Mouse (Mus musculus): ENCODE results near the gene Asb1. TPM values are rescaled to one million over a fixed set of nuclear protein-coding genes. Genes with fewer than 3 reads are reported as not detected.

Asb1 gene
- polyA plus RNA-seq (2017; shearing (Covaris generic)): 10 to 100 TPM in 1 of 2 experiments, 1 to 10 TPM in 1; 6.1 to 10.9 TPM

DNA sequence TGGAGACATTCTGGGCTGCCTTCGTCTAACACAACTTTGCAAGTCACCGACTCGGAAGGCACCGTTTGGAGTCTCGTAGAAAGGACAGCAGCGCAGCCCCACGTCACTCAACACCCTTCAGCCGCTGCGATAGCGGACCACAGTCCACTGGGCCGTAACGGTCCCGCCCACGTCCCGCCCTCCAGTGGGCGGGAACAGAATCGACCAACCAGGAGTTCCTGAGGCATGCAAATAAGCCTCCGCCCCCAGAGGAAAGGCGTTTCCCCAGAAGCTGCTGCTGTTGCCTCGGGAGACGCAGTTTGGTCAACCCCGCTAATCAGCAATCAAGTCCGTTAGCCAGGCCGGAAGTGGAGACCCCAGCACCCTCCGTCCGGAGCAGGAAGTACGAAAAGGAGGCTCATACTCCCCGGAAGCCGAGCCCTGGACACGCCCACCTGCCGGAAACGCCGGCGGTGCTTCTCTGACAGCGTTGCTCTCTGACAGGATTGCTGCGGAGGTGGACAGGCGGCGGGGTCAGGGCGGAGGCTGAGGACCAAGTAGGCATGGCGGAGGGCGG is at the start of gene Asb1:
TSS of gene Asb1 (plus strand) at position 274 of the 556 bp plus-strand sequence.

DNA sequence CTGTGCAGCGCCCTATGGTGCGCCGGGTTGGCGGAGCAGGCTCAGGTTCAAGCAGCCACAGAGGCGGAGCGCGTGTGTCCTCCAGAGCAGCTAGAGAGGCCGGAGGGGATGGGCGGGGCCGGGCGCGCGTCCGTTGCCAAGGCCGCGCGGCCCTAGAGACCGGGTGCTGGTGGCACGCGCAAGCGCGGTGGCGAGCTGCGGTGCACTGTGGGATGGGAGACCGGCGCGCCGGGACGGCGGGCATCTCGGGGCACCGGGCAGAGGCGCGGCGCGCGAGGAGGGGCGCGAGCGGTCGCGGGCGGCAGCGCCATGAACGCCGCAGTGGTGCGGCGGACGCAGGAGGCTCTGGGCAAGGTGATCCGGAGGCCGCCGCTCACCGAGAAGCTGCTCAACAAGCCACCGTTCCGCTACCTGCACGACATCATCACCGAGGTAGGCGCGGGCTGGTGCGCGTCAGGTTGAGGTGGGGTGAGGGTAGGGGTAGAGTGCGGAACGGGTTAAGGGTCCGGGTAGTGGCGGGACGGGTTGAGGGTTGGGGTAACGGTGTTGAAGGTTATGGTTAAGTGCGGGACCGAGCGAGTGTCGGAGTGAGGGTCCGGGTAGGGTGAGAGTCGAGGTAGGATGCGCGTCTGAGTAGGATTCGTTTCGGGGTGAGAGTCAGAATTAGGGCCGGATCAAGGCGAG is 45.7 kb upstream of the Asb1 start, which contains the start of gene Traf3ip1:
TSS of gene Traf3ip1 (plus strand) at position 191 of the 684 bp plus-strand sequence.

Other genes starting within 250 kb of the Asb1 start
- 10 to 100 TPM; 25.1 to 60.9 TPM for gene Scly, start 242.2 kb upstream of the Asb1 start, polyA plus RNA-seq (2017; shearing (Covaris generic))
- gene Espnl, start 218.5 kb upstream of the Asb1 start, polyA plus RNA-seq (2017; shearing (Covaris generic)): under 1 TPM; 0.07 to 0.42 TPM
- gene Klhl30, start 189.5 kb upstream of the Asb1 start, polyA plus RNA-seq (2017; shearing (Covaris generic)): under 1 TPM; 0.06 to 0.80 TPM
- under 1 TPM in 1 of 2 experiments, not detected in 1; 0.10 TPM for gene Erfe, start 174.1 kb upstream of the Asb1 start, polyA plus RNA-seq (2017; shearing (Covaris generic))
- 100 to 1,000 TPM; 126 to 185 TPM for gene Ilkap, start 141.7 kb upstream of the Asb1 start, polyA plus RNA-seq (2017; shearing (Covaris generic))
- gene Hes6, start 126.5 kb upstream of the Asb1 start, polyA plus RNA-seq (2017; shearing (Covaris generic)): 10 to 100 TPM; 61.2 to 86.5 TPM
- 1 to 10 TPM; 2.4 to 2.8 TPM for gene Per2, start 81.2 kb upstream of the Asb1 start, polyA plus RNA-seq (2017; shearing (Covaris generic))
- 1 to 10 TPM; 4.4 to 5.9 TPM for gene Traf3ip1, start 45.9 kb upstream of the Asb1 start, polyA plus RNA-seq (2017; shearing (Covaris generic))

Data from inflammation-experienced regulatory T-cells (primary cell).